Mouse (Mus musculus) limb, embryonic 14.5 days (tissue): ENCODE results near the gene Fxyd3. TPM values are rescaled to one million over a fixed set of nuclear protein-coding genes. Genes with fewer than 3 reads are reported as not detected.

Experiments
- ATAC-seq: fragments of 200-750 bp; cut with Nextera tagmentation; 2 replicates; pipeline ENCODE4 v1.8.0; 2017; ENCODE audit warnings: low read depth, moderate number of reproducible peaks, moderate TSS enrichment; ENCODE audit not compliant: low FRiP score
- DNase-seq: peaks from one replicate; pipeline ENCODE4 v3.0.0-alpha.2; 2015; ENCODE audit warnings: low spot score
- H3K27ac ChIP-seq: fragments of 300-500 bp; sonication (generic); replicated peaks from 2 replicates; pipeline ENCODE4 v1.5.1; 2014; ENCODE audit warnings: low read depth, mild to moderate bottlenecking, low read length, moderate library complexity, mixed read lengths
- H3K27me3 ChIP-seq: fragments of 300-500 bp; sonication (generic); 2 replicates; pipeline ENCODE4 v1.6.1; 2014; ENCODE audit warnings: low read length, mixed read lengths; ENCODE audit not compliant: control insufficient read depth, insufficient read depth
- H3K36me3 ChIP-seq: fragments of 300-500 bp; sonication (generic); 2 replicates; pipeline ENCODE4 v1.6.1; 2014; ENCODE audit warnings: mild to moderate bottlenecking, low read length, moderate library complexity, mixed read lengths; ENCODE audit not compliant: control insufficient read depth, insufficient read depth
- H3K4me1 ChIP-seq: fragments of 300-500 bp; sonication (generic); 2 replicates; pipeline ENCODE4 v1.6.1; 2014; ENCODE audit warnings: antibody characterized with exemption, low read length, mixed read lengths; ENCODE audit not compliant: control insufficient read depth, insufficient read depth
- H3K4me2 ChIP-seq: fragments of 300-500 bp; sonication (generic); replicated peaks from 2 replicates; pipeline ENCODE4 v1.6.1; 2014; ENCODE audit warnings: low read depth, mild to moderate bottlenecking, low read length, moderate library complexity; ENCODE audit not compliant: severe bottlenecking
- H3K4me3 ChIP-seq: fragments of 300-500 bp; sonication (generic); replicated peaks from 2 replicates; pipeline ENCODE4 v1.5.1; 2014; ENCODE audit warnings: low read length
- H3K9ac ChIP-seq: fragments of 300-500 bp; sonication (generic); 2 replicates; pipeline ENCODE4 v1.6.1; 2014; ENCODE audit warnings: mild to moderate bottlenecking, low read depth, low read length, moderate library complexity; ENCODE audit not compliant: severe bottlenecking
- H3K9me3 ChIP-seq: fragments of 300-500 bp; sonication (generic); 2 replicates; pipeline ENCODE4 v1.6.1; 2016; ENCODE audit warnings: low read length; ENCODE audit not compliant: control insufficient read depth
- POLR2A ChIP-seq: fragments of 200-500 bp; IDR thresholded peaks from 2 replicates; pipeline ENCODE4 v1.8.0; 2012; ENCODE audit warnings: inconsistent platforms, mild to moderate bottlenecking, moderate library complexity, borderline replicate concordance; ENCODE audit not compliant: insufficient read depth, insufficient read length; ENCODE audit errors: extremely low read depth
- WGBS: fragments of 180-500 bp; shearing (Covaris S2); extraction: QIAGEN DNeasy Blood & Tissue Kit; methylation state at CpG from one replicate; pipeline ENCODE4 v1.1.7; 2014; 5-methylcytosine and 5-hydroxymethylcytosine counted together
- polyA plus RNA-seq, 2 experiments: library from polyadenylated mRNA; depleted of rRNA in 1 of 2; stranded (reverse) in 1 of 2; unstranded in 1 of 2; fragments of >200 nt; fragmentation: Nextera tagmentation in 1 of 2; extraction: Ambion mirVana in 1 of 2; gene quantifications; 2 replicates each; pipeline versions ENCODE4 v1.2.1 to v1.2.3; 2012 to 2014

Gene Fxyd3
- polyA plus RNA-seq, 2 experiments: 39.8 to 79.5 TPM

GRCm38 (mm10) chr7:31088206-31088605 is 11.7 kb upstream of the Fxyd3 start:
- Histone ChIP-seq H3K9ac (no peak overlapping the region), H3K9me3 (no peaks in the 10 kb centered on the region), H3K4me3 (no peak overlapping the region), H3K4me1 (peaks cover 2% of the 10 kb centered on the region; the same call in 1 of the 2 replicates), H3K4me2 (no peak overlapping the region), H3K27ac (no peak overlapping the region), H3K27me3 (no peaks in the 10 kb centered on the region), H3K36me3 (no peaks in the 10 kb centered on the region)
- TF ChIP-seq POLR2A: no peak
- no peak for ATAC-seq
- WGBS: 65% methylated on average over 3 of the region's 3 CpGs
- DNase-seq: no peak

GRCm38 (mm10) chr7:31087262-31087661 is 10.8 kb upstream of the Fxyd3 start:
- Histone ChIP-seq H3K36me3 (no peaks in the 10 kb centered on the region), H3K4me3 (no peak overlapping the region), H3K9me3 (no peaks in the 10 kb centered on the region), H3K4me1 (peaks cover 2% of the 10 kb centered on the region; the same call in 1 of the 2 replicates), H3K27ac (no peak overlapping the region), H3K27me3 (no peaks in the 10 kb centered on the region), H3K4me2 (no peak overlapping the region), H3K9ac (no peak overlapping the region)
- no peak for DNase-seq
- WGBS: 52% methylated on average over 2 of the region's 2 CpGs
- no peak for TF ChIP-seq POLR2A
- ATAC-seq: no peak

GRCm38 (mm10) chr7:31086175-31086755 is 9.8 kb upstream of the Fxyd3 start:
- Histone ChIP-seq H3K4me1 (peaks cover 2% of the 10 kb centered on the region; the same call in 1 of the 2 replicates), H3K4me3 (no peak overlapping the region), H3K9ac (no peak overlapping the region), H3K27ac (no peak overlapping the region), H3K36me3 (no peaks in the 10 kb centered on the region), H3K27me3 (no peaks in the 10 kb centered on the region), H3K4me2 (no peak overlapping the region), H3K9me3 (no peaks in the 10 kb centered on the region)
- no peak for DNase-seq
- no peak for TF ChIP-seq POLR2A
- ATAC-seq: no peak
- 89% methylated on average over 9 of the region's 9 CpGs for WGBS

GRCm38 (mm10) chr7:31085171-31085570 is 8.7 kb upstream of the Fxyd3 start:
- Histone ChIP-seq H3K4me2 (no peak overlapping the region), H3K36me3 (no peaks in the 10 kb centered on the region), H3K4me3 (no peak overlapping the region), H3K4me1 (peaks cover 2% of the 10 kb centered on the region; the same call in 1 of the 2 replicates), H3K27me3 (no peaks in the 10 kb centered on the region), H3K9ac (no peak overlapping the region), H3K27ac (no peak overlapping the region), H3K9me3 (no peaks in the 10 kb centered on the region)
- WGBS: 56% methylated on average over 3 of the region's 3 CpGs
- no peak for TF ChIP-seq POLR2A
- ATAC-seq: no peak
- DNase-seq: no peak

GRCm38 (mm10) chr7:31084140-31084539 is 7.6 kb upstream of the Fxyd3 start:
- DNase-seq (no peak), ATAC-seq (no peak)
- 42% methylated on average over 9 of the region's 9 CpGs for WGBS
- no peaks in the 10 kb centered on the region for H3K27me3 ChIP-seq
- no peak overlapping the region for H3K4me2 ChIP-seq
- H3K27ac ChIP-seq: peak overlapping the region; percentile 27; the same call in 1 of the 2 replicates
- H3K4me3 ChIP-seq: no peak overlapping the region
- peaks cover 2% of the 10 kb centered on the region; the same call in 1 of the 2 replicates for H3K4me1 ChIP-seq
- H3K9me3 ChIP-seq: no peaks in the 10 kb centered on the region
- no peaks in the 10 kb centered on the region for H3K36me3 ChIP-seq
- H3K9ac ChIP-seq: no peak overlapping the region
- TF ChIP-seq POLR2A: no peak
